Mouse (Mus musculus): ENCODE data around the gene Sfxn5.

DNA sequence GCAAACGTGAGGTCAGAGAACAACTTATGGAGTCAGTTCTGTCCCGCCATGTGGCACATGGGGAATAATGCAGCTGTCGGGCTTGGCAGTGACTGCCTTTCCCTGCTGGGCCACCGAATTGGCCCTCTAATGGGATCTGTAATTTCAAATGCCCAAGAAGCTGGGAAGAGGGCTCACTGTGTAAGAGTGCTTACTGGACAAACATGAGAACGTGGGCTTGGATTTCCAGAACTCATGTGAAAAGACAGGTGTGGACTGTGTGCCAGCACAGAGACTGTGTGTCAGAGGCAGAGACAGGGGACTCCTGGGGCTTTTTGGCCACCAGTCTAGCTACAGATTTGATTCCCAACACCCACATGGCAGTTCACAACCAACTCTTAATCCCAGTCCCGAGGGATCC lies 21.5 kb upstream of the Sfxn5 start:
- TF ChIP-seq CTCF (IDR thresholded peaks at IDR 0.05; ENCODE audit: borderline replicate concordance, insufficient read depth, low read depth, low read length) (no peak), POLR2A (IDR thresholded peaks at IDR 0.05; ENCODE audit: borderline replicate concordance, insufficient read depth, low read length) (no peak)
